Mouse (Mus musculus): ENCODE measurements around the gene Ambra1. TPM values are rescaled to one million over a fixed set of nuclear protein-coding genes. Genes with fewer than 3 reads are reported as not detected.

Gene Ambra1
- polyA plus RNA-seq, 1 experiment from 2014 or later, result 7.3 TPM

DNA sequence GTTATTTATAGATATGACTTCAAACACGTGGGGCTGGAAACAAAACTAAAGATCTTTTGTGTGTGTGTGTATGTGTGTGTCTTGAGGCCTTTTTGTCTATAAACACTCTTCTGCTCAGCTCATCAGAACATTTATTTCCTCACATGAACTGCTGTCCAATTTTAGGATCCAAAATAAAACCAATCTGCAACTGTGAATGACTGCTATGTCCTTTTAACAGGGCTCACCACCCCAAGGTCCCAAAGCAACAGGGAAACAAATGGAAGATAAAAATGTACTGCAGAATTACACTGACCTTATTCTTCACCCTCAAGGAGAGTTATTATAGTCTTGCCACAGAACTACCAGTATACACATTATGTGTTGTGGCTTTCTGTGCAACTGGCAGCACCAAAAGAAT lies 30.7 kb upstream of the Ambra1 start:
- H3K36me3 ChIP-seq (ENCODE audit: insufficient read depth, low read length), result no peaks in the 10 kb centered on the region
- no peak overlapping the region for H3K4me2 ChIP-seq (replicated peaks; ENCODE audit: low read depth, low read length)
- ATAC-seq, result peak; percentile 12; the same call in 1 of the 2 replicates
- WGBS, result 43% methylated on average over 1 of the region's 1 CpGs
- H3K9ac ChIP-seq (replicated peaks; ENCODE audit: low read depth), result no peak overlapping the region
- H3K4me1 ChIP-seq (ENCODE audit: insufficient read depth, low read depth, low read length), result no peaks in the 10 kb centered on the region
- H3K27ac ChIP-seq (ENCODE audit: low read length), result no peak overlapping the region
- peak; percentile 41 for DNase-seq (ENCODE audit: low spot score)
- H3K9me3 ChIP-seq (ENCODE audit: low read length), result no peaks in the 10 kb centered on the region
- H3K27me3 ChIP-seq (replicated peaks; ENCODE audit: insufficient read depth, low read length), result no peaks in the 10 kb centered on the region
- H3K4me3 ChIP-seq (ENCODE audit: low read depth, low read length), result no peak overlapping the region
- no peak for TF ChIP-seq EP300 (IDR thresholded peaks at IDR 0.05)
- no peak for TF ChIP-seq CTCF (IDR thresholded peaks at IDR 0.05)

DNA sequence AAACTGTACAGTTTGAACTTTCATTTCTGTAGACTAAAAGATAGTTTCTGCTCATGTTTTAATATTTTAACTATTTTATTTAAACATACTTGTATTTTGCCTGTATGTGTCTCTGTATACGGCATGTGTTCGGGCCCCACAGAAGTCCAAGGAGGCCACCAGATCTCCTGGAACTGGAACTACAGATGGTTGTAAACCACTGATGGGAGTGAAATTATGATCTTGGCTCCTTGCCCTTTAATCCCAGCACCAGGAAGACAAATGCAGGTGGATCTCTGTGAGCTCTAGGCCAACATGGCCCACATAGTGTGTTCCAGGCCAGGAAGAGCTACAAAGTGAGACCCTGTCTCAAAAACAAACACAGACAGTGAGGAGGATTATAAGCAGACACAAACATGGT lies 28.6 kb upstream of the Ambra1 start:
- Histone ChIP-seq H3K27me3 (replicated peaks; ENCODE audit: insufficient read depth, low read length) (no peaks in the 10 kb centered on the region), H3K4me2 (replicated peaks; ENCODE audit: low read depth, low read length) (no peak overlapping the region), H3K9ac (replicated peaks; ENCODE audit: low read depth) (no peak overlapping the region), H3K36me3 (ENCODE audit: insufficient read depth, low read length) (no peaks in the 10 kb centered on the region), H3K27ac (ENCODE audit: low read length) (no peak overlapping the region), H3K4me3 (ENCODE audit: low read depth, low read length) (no peak overlapping the region), H3K9me3 (ENCODE audit: low read length) (no peaks in the 10 kb centered on the region), H3K4me1 (ENCODE audit: insufficient read depth, low read depth, low read length) (no peaks in the 10 kb centered on the region)
- DNase-seq (ENCODE audit: low spot score) (no peak), ATAC-seq (no peak)
- TF ChIP-seq EP300 (IDR thresholded peaks at IDR 0.05) (no peak), CTCF (IDR thresholded peaks at IDR 0.05) (no peak)
- WGBS, result 95% methylated on average over 2 of the region's 2 CpGs

DNA sequence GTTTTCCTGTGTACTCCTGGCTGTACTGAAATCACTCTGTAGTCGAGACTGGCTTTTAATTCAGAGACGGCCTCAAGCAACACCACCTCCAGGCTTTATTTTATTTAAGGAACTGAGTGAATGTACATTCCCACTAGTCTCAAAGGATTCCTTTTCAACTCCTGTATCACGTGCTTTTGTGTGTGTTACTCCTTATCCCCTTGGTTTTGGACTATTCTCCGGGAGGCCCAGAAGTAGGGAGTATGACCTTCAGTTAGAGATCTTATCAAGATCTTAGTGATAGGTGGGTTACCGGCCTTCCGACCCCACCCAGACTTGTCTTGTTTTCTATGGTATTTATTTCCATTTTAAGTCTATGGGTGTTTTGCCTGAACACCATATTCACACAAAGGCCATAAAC lies 24.2 kb upstream of the Ambra1 start:
- no peak overlapping the region for H3K9ac ChIP-seq (replicated peaks; ENCODE audit: low read depth)
- TF ChIP-seq EP300 (IDR thresholded peaks at IDR 0.05) (no peak), CTCF (IDR thresholded peaks at IDR 0.05) (no peak)
- H3K4me1 ChIP-seq (ENCODE audit: insufficient read depth, low read depth, low read length), result no peaks in the 10 kb centered on the region
- no peaks in the 10 kb centered on the region for H3K36me3 ChIP-seq (ENCODE audit: insufficient read depth, low read length)
- no peaks in the 10 kb centered on the region for H3K27me3 ChIP-seq (replicated peaks; ENCODE audit: insufficient read depth, low read length)
- no peak overlapping the region for H3K27ac ChIP-seq (ENCODE audit: low read length)
- WGBS, result 81% methylated on average over 6 of the region's 6 CpGs
- no peak overlapping the region for H3K4me2 ChIP-seq (replicated peaks; ENCODE audit: low read depth, low read length)
- H3K4me3 ChIP-seq (ENCODE audit: low read depth, low read length), result no peak overlapping the region
- no peak for ATAC-seq
- DNase-seq (ENCODE audit: low spot score), result no peak
- H3K9me3 ChIP-seq (ENCODE audit: low read length), result no peaks in the 10 kb centered on the region

DNA sequence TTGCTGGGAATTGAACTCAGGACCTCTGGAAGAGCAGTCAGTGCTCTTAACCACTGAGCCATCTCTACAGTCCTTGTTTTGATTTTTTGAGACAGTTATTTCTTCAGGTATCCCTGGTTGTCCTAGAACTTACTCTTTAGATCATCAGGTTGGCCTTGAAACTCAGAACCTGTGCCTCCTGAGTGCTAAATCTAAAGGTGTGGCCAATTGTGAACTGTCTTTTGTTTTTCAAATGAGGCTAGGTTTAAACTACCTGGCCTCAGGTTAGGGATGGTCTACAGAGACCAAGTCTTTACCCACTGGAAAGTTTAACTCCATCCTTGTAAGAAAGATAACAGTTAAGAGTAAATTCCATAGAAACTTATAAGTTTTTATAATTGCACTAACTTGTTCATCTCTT lies 23.5 kb upstream of the Ambra1 start:
- H3K9me3 ChIP-seq (ENCODE audit: low read length), result no peaks in the 10 kb centered on the region
- H3K27ac ChIP-seq (ENCODE audit: low read length), result no peak overlapping the region
- no peak overlapping the region for H3K9ac ChIP-seq (replicated peaks; ENCODE audit: low read depth)
- 0 out of 2 replicates have a peak, but pooled peaks cover 3% of the 10 kb centered on the region for H3K4me1 ChIP-seq (ENCODE audit: insufficient read depth, low read depth, low read length)
- no peak overlapping the region for H3K4me3 ChIP-seq (ENCODE audit: low read depth, low read length)
- H3K36me3 ChIP-seq (ENCODE audit: insufficient read depth, low read length), result no peaks in the 10 kb centered on the region
- no peak for ATAC-seq
- H3K27me3 ChIP-seq (replicated peaks; ENCODE audit: insufficient read depth, low read length), result no peaks in the 10 kb centered on the region
- H3K4me2 ChIP-seq (replicated peaks; ENCODE audit: low read depth, low read length), result no peak overlapping the region
- DNase-seq (ENCODE audit: low spot score), result no peak
- no peak for TF ChIP-seq CTCF (IDR thresholded peaks at IDR 0.05)
- no peak for TF ChIP-seq EP300 (IDR thresholded peaks at IDR 0.05)

DNA sequence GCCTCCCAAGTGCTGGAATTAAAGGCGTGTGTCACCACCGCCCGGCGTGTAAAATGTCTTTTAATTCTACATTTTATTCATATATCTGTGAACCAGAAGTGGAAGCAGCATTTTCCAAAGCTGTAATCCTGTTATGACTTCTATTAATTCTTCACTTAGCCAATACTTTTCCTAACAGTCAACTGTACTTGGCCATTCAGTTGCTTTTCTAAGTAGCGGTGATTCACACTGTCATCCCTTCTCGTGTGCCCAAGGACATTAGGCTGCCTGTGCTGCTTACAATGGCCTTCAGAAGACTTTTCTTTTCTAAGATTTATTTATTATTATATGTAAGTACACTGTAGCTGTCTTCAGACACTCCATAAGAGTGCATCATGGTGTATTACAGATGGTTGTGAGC lies 21.6 kb upstream of the Ambra1 start:
- ATAC-seq (no peak), DNase-seq (ENCODE audit: low spot score) (no peak)
- no peak for TF ChIP-seq EP300 (IDR thresholded peaks at IDR 0.05)
- no peak for TF ChIP-seq CTCF (IDR thresholded peaks at IDR 0.05)
- Histone ChIP-seq H3K9ac (replicated peaks; ENCODE audit: low read depth) (no peak overlapping the region), H3K27ac (ENCODE audit: low read length) (no peak overlapping the region), H3K9me3 (ENCODE audit: low read length) (no peaks in the 10 kb centered on the region), H3K4me2 (replicated peaks; ENCODE audit: low read depth, low read length) (no peak overlapping the region), H3K4me3 (ENCODE audit: low read depth, low read length) (no peak overlapping the region), H3K27me3 (replicated peaks; ENCODE audit: insufficient read depth, low read length) (no peaks in the 10 kb centered on the region), H3K4me1 (ENCODE audit: insufficient read depth, low read depth, low read length) (0 out of 2 replicates have a peak, but pooled peaks cover 3% of the 10 kb centered on the region), H3K36me3 (ENCODE audit: insufficient read depth, low read length) (no peaks in the 10 kb centered on the region)
- 91% methylated on average over 6 of the region's 6 CpGs for WGBS

DNA sequence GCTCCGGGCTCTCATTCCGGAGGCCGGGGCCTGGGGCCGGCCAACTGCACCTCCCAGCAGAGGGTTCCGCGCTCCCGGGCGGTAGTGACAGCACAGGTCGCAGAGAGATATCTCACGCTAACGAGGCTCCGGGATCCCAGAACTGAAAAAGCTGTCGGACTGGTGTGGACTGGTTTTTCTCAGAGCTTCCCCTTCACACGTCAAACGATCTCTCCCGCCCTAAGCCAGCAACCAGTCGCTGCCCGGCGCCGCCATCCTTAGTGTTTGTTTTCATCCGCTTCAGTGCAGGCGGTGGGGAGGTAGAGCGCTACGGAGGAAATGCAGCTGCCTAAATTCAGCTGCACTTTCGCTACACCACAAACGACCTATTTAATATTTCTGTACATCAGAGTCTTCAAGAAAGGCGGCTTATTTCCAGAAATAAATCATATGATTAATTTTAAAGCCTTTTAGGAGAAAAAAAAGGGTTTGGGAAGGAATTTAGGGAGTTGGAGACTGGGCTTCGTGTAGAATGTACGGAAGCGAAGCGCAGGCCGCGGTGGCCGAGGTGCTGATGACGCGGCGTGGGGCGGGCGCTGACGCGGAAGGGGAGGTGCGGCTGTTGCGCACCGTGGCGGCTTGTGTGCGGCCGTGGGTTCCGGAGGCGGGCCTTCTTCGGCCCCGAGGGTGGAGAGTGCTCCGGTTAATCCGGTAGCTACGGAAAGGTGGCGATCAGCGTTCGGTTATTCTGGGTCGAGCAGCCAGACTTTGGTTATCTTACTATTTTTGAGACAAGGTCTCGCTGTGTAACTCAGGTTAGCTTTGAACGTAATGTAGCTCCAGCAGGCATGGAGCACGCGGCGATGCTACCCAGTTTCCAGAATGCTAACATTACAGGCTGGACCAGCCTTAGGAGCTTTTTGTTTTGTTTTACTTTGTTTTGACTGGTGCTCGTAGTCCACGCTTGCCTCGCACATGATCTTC lies 19.4 kb upstream of the Ambra1 start, which contains the start of the genes Atg13 and Harbi1:
Gene Atg13 (minus strand): TSS at position 305 of the 963 bp plus-strand sequence.
Gene Harbi1 (plus strand): TSS at position 581 of the 963 bp plus-strand sequence.
- H3K9ac ChIP-seq (replicated peaks; ENCODE audit: low read depth), result peak within 1 kb of the TSS; percentile 87
- TF ChIP-seq CTCF (IDR thresholded peaks at IDR 0.05), result no peak
- peak; percentile 63 for TF ChIP-seq EP300 (IDR thresholded peaks at IDR 0.05)
- peak; percentile 99 for ATAC-seq
- H3K27me3 ChIP-seq (replicated peaks; ENCODE audit: insufficient read depth, low read length), result no peaks in the 10 kb centered on the region
- peak; percentile 96 for DNase-seq (ENCODE audit: low spot score)
- H3K27ac ChIP-seq (ENCODE audit: low read length), result peak within 1 kb of the TSS; percentile 91
- H3K4me2 ChIP-seq (replicated peaks; ENCODE audit: low read depth, low read length), result peak within 1 kb of the TSS; percentile 73
- H3K4me1 ChIP-seq (ENCODE audit: insufficient read depth, low read depth, low read length), result peaks cover 3% of the 10 kb centered on the region; the same call in 1 of the 2 replicates
- H3K36me3 ChIP-seq (ENCODE audit: insufficient read depth, low read length), result no peaks in the 10 kb centered on the region
- H3K4me3 ChIP-seq (ENCODE audit: low read depth, low read length), result peak within 1 kb of the TSS; percentile 97
- WGBS, result under 1% methylated on average over 66 of the region's 66 CpGs
- H3K9me3 ChIP-seq (ENCODE audit: low read length), result no peaks in the 10 kb centered on the region

All from lung, postnatal 0 days (tissue).